Mouse (Mus musculus) mesoderm, embryonic 11.5 days (tissue): ENCODE measurements around the gene Gm9774.

Source experiments
- DNase-seq: peaks from one replicate; pipeline ENCODE4 v3.0.0-alpha.2; 2012; ENCODE audit warnings: low read depth, low spot score

The Gm9774 gene

DNA sequence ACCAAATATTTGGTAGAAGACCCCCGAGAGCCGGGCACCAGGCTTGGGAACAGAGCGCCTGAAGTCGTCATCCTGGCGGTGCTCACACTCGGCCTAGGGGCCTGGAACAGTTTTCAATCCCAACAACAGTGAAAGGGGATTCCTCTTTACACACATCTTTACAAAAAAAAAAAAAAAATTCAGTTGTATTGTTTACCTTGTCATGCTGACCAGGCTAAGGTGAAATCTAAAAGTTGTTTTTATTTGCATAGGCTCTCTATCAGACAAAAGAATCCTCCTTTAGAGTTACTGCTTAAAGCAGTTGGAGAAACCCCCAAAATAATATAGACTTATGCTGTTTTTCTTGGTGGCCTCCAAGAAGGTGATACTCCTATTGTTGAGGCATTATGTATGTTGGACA is at the start of gene Gm9774:
Gene Gm9774 (minus strand): TSS at position 101 of the 400 bp plus-strand sequence.
- DNase-seq, result no peak

- DNase-seq, result no peak
Measured at GRCm38 (mm10) chr3:92470111-92470510, 40.9 kb upstream of the Gm9774 start.

DNA sequence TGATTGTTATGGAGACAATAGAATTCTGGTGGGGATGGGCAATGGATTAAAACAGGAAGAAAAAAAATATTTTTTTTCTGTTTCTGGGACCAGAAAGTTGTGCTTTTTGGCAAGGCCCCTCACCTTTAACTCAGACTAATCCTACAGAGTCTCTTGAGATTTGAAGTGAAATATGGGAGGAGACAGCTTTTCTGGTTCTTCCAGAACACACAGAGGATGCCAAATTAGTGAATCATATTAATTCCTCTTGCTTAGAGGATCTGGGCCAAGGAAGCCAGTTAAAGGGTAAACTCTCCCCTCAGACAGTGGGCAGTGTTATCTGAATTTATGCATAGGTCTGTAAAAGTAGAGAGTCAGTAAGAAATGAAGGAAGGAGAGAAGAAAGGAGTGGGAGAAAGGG is 38.2 kb upstream of the Gm9774 start:
- DNase-seq, result no peak

DNA sequence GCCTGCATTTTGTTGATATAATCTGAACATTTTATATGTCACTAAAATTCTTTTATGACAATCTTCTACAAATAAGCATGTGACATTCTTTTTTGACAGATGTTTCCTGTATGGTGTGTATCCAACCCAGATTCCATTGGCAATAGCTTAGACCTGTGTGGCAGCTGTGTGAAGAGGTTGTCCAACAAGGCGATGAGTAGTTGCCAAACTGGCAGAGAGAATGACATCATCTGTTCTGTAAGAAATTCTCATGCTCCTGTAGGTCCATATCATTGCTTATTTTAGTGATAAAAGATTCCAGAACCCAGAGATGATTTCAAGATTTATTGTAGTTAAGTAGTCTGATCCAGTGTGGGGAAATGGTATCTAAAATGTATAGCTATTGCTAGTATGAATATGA is 37.4 kb upstream of the Gm9774 start:
- DNase-seq, result no peak

DNA sequence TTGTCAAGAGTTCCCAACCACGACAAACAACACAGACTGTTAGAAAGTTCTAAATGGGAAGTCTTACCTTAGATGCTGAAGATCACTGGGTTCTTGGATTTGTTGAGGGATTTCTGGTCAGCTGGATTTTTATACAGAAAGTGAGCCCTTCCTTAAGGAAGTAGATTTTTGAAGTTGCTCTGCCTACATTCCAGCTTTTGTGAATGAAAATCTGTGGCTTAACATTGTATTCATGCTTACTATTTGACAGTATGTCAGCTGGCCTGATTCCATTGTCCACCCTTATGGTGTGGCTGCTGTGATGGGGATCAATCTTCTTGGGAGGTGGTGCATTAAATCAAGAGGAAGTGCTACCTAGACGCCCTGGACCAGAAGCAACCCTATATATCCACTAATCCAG is 29.4 kb upstream of the Gm9774 start, which contains the start of gene Sprr3:
Gene Sprr3 (minus strand): TSS at position 101 of the 400 bp plus-strand sequence.
- no peak for DNase-seq

- DNase-seq, result no peak
Measured at GRCm38 (mm10) chr3:92455151-92455550, 25.9 kb upstream of the Gm9774 start.

DNA sequence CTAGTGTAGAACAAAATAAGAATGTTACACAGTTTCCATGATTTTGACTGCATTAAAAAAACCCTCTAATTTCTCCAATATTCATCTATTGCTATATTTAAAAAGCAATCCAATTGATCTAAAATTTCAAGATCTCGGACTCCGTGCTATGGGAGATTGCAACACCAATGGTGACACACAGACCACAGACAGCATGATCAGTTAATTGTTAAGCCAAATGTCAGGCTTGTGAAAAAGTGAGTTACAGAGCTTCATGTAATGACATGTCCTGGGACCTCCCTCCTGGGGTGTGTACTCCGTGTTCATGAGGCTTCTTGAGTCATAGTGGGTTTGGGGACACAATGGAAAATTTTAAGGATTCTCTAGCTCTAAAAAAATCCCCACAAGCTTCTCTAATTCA is 11.0 kb upstream of the Gm9774 start:
- no peak for DNase-seq

GRCm38 (mm10) chr3:92438689-92439088 is 9.5 kb upstream of the Gm9774 start, which contains the start of gene Sprr1b:
Sprr1b (minus strand) TSS chr3:92438789.
- DNase-seq, result no peak

DNA sequence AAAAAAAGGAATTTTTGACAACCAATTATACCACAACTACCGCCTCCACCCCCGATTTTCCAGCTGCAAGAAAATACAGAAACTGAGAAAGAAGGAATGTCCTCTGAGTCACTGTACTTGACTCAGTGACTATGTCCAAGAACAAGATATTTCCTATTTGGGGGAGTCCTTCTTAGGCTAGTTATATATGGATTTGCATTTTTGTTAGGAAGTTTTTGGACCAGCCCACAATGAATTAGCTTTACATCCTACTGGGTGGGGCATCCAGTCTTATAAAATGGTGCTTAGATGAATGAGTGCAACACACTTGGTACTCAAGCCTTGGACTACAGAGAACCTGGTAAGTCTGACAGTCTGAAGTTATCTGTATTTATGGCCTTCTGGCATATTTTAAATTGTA is 3.1 kb upstream of the Gm9774 start, which contains the start of gene Sprr2k:
Gene Sprr2k (plus strand): TSS at position 301 of the 400 bp plus-strand sequence.
- no peak for DNase-seq

GRCm38 (mm10) chr3:92417782-92418181 is 11.4 kb downstream of the Gm9774 start, which contains the start of gene Sprr2j-ps:
Sprr2j-ps (plus strand) TSS chr3:92418082.
- DNase-seq, result no peak

DNA sequence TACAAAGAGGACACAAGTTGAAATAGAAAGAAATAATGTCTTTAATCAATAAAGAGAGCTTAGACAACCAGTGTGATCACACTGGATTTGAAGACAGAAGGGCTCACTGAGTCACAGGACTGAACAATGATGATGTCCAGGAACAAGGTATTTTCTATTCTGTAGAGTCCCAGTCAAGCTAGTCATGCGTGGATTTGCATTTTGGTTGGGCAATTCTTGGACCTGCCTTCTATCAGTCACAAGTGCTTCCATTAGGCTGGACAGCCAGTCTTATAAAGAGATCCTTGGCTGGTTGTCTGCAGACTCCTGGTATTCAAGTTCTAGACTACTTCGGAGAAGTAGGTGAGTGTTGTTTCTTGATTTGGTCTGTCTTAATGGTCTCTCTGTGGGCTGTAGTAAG is 21.5 kb downstream of the Gm9774 start, which contains the start of gene Sprr2i:
Gene Sprr2i (plus strand): TSS at position 301 of the 400 bp plus-strand sequence.
- no peak for DNase-seq

DNA sequence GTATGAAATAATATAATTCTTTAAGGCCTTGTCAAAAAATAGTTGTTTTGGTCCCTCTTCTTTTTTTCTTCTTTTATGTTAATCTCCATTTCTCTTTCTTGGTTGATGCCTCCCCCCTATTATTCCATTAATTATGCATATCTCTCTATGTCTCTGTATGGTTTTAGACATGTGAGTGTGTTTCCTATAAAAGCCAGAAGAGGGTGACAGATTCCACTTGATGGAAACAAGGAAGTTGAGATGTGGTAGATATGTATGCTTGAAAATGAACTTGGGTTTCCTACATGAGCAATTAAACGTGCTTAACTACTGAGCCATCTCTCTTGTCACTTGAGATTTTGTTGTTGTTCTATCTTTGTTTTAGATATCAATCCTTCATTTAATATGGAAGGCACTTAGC is 34.9 kb downstream of the Gm9774 start:
- DNase-seq, result no peak

DNA sequence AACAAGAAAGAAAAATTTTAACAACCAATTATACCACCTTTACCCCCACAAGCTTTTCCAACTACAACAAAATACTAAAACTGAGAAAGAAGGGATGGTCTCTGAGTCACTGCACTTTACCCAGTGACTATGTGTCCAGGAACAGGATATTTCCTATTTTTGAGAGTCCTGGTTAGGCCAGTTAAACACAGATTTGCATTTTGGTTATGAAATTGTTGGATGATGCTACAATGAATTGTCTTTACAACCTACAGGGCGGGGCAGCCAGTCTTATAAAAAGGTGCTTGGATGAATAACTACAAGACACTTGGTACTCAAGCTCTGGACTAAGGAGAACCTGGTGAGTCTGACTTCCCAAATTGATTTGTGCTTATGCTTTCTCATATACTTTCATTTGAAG is 43.8 kb downstream of the Gm9774 start, which contains the start of gene Sprr2h:
Gene Sprr2h (plus strand): TSS at position 301 of the 400 bp plus-strand sequence.
- no peak for DNase-seq
